Mouse (Mus musculus) c-Kit-positive CD71-positive TER-119-negative erythroid progenitor cells, embryonic 14.5 days (primary cell): ENCODE measurements around the gene Id1.

Experiments used
- DNase-seq: peaks from one replicate; pipeline ENCODE4 v3.0.0-alpha.2; 2013; ENCODE audit warnings: low read depth

Id1 gene

DNA sequence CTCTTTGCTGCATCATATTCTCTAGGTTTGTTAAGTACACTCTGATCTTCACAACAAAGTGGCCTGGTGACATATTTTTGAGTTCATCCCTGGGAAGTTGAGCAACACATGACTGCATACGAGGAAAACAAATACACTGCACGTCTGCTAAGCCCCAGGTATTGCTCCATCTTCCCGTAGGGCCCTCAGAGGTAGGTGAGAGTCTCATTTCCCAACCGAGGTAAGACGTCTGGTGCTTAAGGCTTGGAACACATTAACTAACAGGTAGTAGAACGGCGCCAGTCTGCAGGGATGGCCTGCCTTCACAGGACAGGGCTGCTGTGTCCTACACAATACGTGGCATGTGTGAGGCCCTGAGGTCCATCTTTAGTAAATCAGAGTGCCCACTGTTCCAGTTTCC, 48.6 kb downstream of the Id1 start:
- DNase-seq = no peak

GRCm38 (mm10) chr2:152785446-152786350, 49.6 kb downstream of the Id1 start:
- no peak for DNase-seq
